ENCODE assay signal across 30 mouse cellular contexts in genomic region chr11:75448575-75448974, GRCm38 (mm10). TPM values are rescaled to one million over a fixed set of nuclear protein-coding genes. Genes with fewer than 3 reads are reported as not detected.
A peak's percentile ranks its signal among the peaks of the same experiment; 100 is the strongest.
DNase-seq lines count a peak whose midpoint lies in the region; ATAC-seq and TF ChIP-seq lines count a peak whose summit lies in the region.
"Had no signal": no experiment of that assay in that cellular context is flagged by ENCODE, and none has a peak within 500 bp of the region (broad histone marks: within the 10 kb centered on the region; RNA-seq: fewer than 3 reads in every experiment).

No protein-coding gene starts in this region.

- ATAC-seq in forebrain, embryonic 13.5 days = no peak
- ATAC-seq in G1E (ENCODE audit: extremely low read depth, insufficient number of reproducible peaks, low FRiP score, poor library complexity, severe bottlenecking) = no peak
- ATAC-seq in liver, embryonic 13.5 days (ENCODE audit: low read depth) = peak; percentile 13
- ATAC-seq: forebrain, embryonic 14.5 days; inflammation-experienced regulatory T-cells, adult 6 months; Patski had no signal

- TF ChIP-seq CTCF in G1E (IDR thresholded peaks at IDR 0.05; ENCODE audit: low read depth, low read length) = no peak

- peaks cover 38% of the 10 kb centered on the region for H3K36me3 ChIP-seq in forebrain, embryonic 10.5 days (replicated peaks)
- H3K36me3 ChIP-seq in forebrain, embryonic 13.5 days (ENCODE audit: poor library complexity, severe bottlenecking) = peaks cover 62% of the 10 kb centered on the region
- H3K36me3 ChIP-seq in G1E (replicated peaks) = peaks cover 93% of the 10 kb centered on the region
- H3K36me3 ChIP-seq in erythroblast, embryonic 14.5 days (ENCODE audit: control insufficient read depth) = peaks cover 96% of the 10 kb centered on the region
- peaks cover 81% of the 10 kb centered on the region for H3K36me3 ChIP-seq in liver, embryonic 13.5 days

- H3K4me1 ChIP-seq in forebrain, embryonic 10.5 days = peaks cover 14% of the 10 kb centered on the region
- H3K4me1 ChIP-seq in forebrain, embryonic 13.5 days = peaks cover 5% of the 10 kb centered on the region
- H3K4me1 ChIP-seq in G1E (ENCODE audit: insufficient read depth, low read depth, low read length) = peaks cover 60% of the 10 kb centered on the region
- H3K4me1 ChIP-seq in erythroblast, embryonic 14.5 days (ENCODE audit: control insufficient read depth) = peaks cover 97% of the 10 kb centered on the region
- peaks cover 87% of the 10 kb centered on the region for H3K4me1 ChIP-seq in liver, embryonic 13.5 days (replicated peaks)

- no peak overlapping the region for H3K4me3 ChIP-seq in forebrain, embryonic 10.5 days
- H3K4me3 ChIP-seq in forebrain, embryonic 13.5 days = no peak overlapping the region
- H3K4me3 ChIP-seq in G1E (ENCODE audit: low read depth, low read length) = peak overlapping the region; percentile 66; the same call in 1 of the 2 replicates
- H3K4me3 ChIP-seq in erythroblast, embryonic 14.5 days (replicated peaks) = peak overlapping the region; percentile 66
- H3K4me3 ChIP-seq in liver, embryonic 13.5 days (replicated peaks) = peak overlapping the region; percentile 60
- H3K4me3 ChIP-seq: embryonic facial prominence, embryonic 12.5 days; hindbrain, embryonic 15.5 days; midbrain, embryonic 12.5 days; stomach, embryonic 15.5 days had no signal

- H3K27ac ChIP-seq in forebrain, embryonic 10.5 days = 0 out of 2 replicates have a peak overlapping the region, but pooled peaks have one; percentile 16
- no peak overlapping the region for H3K27ac ChIP-seq in forebrain, embryonic 13.5 days
- peak overlapping the region; percentile 99 for H3K27ac ChIP-seq in liver, embryonic 13.5 days
- H3K27ac ChIP-seq: embryonic facial prominence, embryonic 12.5 days; hindbrain, embryonic 15.5 days; midbrain, embryonic 12.5 days; stomach, embryonic 15.5 days had no signal

- H3K27me3 ChIP-seq in forebrain, embryonic 10.5 days (ENCODE audit: poor library complexity, severe bottlenecking) = peaks cover 7% of the 10 kb centered on the region
- 0 out of 2 replicates have a peak, but pooled peaks cover under 1% of the 10 kb centered on the region for H3K27me3 ChIP-seq in forebrain, embryonic 13.5 days
- H3K27me3 ChIP-seq in G1E (ENCODE audit: insufficient read depth, low read length) = no peaks in the 10 kb centered on the region
- no peaks in the 10 kb centered on the region for H3K27me3 ChIP-seq in erythroblast, embryonic 14.5 days (ENCODE audit: control insufficient read depth)
- H3K27me3 ChIP-seq in liver, embryonic 13.5 days = no peaks in the 10 kb centered on the region
- H3K27me3 ChIP-seq: CH12.LX; embryonic facial prominence, embryonic 12.5 days; hindbrain, embryonic 15.5 days; megakaryocyte, embryonic 14.5 days; Patski; stomach, embryonic 15.5 days had no signal

- WGBS in forebrain, embryonic 10.5 days = 79% methylated on average over 3 of the region's 3 CpGs
- 83% methylated on average over 3 of the region's 3 CpGs for WGBS in forebrain, embryonic 13.5 days
- 35% methylated on average over 3 of the region's 3 CpGs for WGBS in liver, embryonic 13.5 days (ENCODE audit: insufficient replicate concordance)

- DNase-seq in forebrain, embryonic 10.5 days (ENCODE audit: extremely low spot score, low spot score) = no peak
- DNase-seq in G1E (ENCODE audit: low spot score) = no peak
- no peak for DNase-seq in liver, embryonic 13.5 days
- no peak for DNase-seq in cerebellum, postnatal 10 days
- DNase-seq in embryo, embryonic 10.5 days (ENCODE audit: low spot score) = no peak
- DNase-seq in neural tube, embryonic 10.5 days (ENCODE audit: extremely low spot score, low spot score) = no peak
- DNase-seq: adrenal gland, postnatal 10 days; cerebellum, adult 8-10 months; cerebellum, postnatal 36 days; embryo, embryonic 11 days; gastrocnemius, postnatal 25 days; heart, postnatal 4 days; kidney, adult 11 months; lung, postnatal 4 days; retina, postnatal 1 day; right cerebral cortex, postnatal 14 days had no signal

- H3K9me3 ChIP-seq in forebrain, embryonic 10.5 days = no peaks in the 10 kb centered on the region
- no peaks in the 10 kb centered on the region for H3K9me3 ChIP-seq in forebrain, embryonic 13.5 days (replicated peaks)
- H3K9me3 ChIP-seq in G1E (replicated peaks) = no peaks in the 10 kb centered on the region
- peaks cover 28% of the 10 kb centered on the region for H3K9me3 ChIP-seq in erythroblast, embryonic 14.5 days (ENCODE audit: control insufficient read depth, low read length)
- H3K9me3 ChIP-seq in liver, embryonic 13.5 days (replicated peaks) = no peaks in the 10 kb centered on the region
- H3K9me3 ChIP-seq: embryonic facial prominence, embryonic 12.5 days; hindbrain, embryonic 15.5 days; megakaryocyte, embryonic 14.5 days; midbrain, embryonic 12.5 days; stomach, embryonic 15.5 days had no signal

- H3K4me2 ChIP-seq in forebrain, embryonic 13.5 days = no peak overlapping the region
- H3K4me2 ChIP-seq in liver, embryonic 13.5 days = peak overlapping the region; percentile 100
- H3K4me2 ChIP-seq: embryonic facial prominence, embryonic 12.5 days; hindbrain, embryonic 15.5 days; midbrain, embryonic 12.5 days; stomach, embryonic 15.5 days had no signal

- H3K9ac ChIP-seq in forebrain, embryonic 13.5 days = no peak overlapping the region
- peak overlapping the region; percentile 83 for H3K9ac ChIP-seq in liver, embryonic 13.5 days
- H3K9ac ChIP-seq: embryonic facial prominence, embryonic 12.5 days; hindbrain, embryonic 15.5 days; midbrain, embryonic 12.5 days; stomach, embryonic 15.5 days had no signal

RNA-seq across cellular contexts. Expression of gene Wdr81, which starts 5.9 kb away (rescaled TPM):
- polyA plus RNA-seq in forebrain, embryonic 10.5 days (2016; fragmentation: Nextera tagmentation; extraction: Ambion mirVana) = 5.8 and 6.4 TPM in 2 replicates
- 5.0 and 5.6 TPM in 2 replicates for polyA plus RNA-seq in forebrain, embryonic 13.5 days (2015; fragmentation: Nextera tagmentation; extraction: Ambion mirVana)
- 6.3 and 12.3 TPM in 2 replicates for total RNA-seq in G1E (2014; fragmentation: Nextera tagmentation)
- total RNA-seq in G1E (2017) = 15.0 and 17.4 TPM in 2 replicates
- 18.7 and 20.5 TPM in 2 replicates for polyA plus RNA-seq in G1E (2012)
- 11.2 and 11.7 TPM in 2 replicates for polyA plus RNA-seq in erythroblast, embryonic 14.5 days (2012)
- 18.5 and 21.3 TPM in 2 replicates for polyA plus RNA-seq in liver, embryonic 13.5 days (2015; fragmentation: Nextera tagmentation; extraction: Ambion mirVana)

RNA-seq across cellular contexts. Expression of gene Serpinf2, which starts 9.2 kb away (rescaled TPM):
- 0.06 TPM in 1 of 2 replicates, not detected in the other for polyA plus RNA-seq in forebrain, embryonic 10.5 days (2016; fragmentation: Nextera tagmentation; extraction: Ambion mirVana)
- 0.42 TPM in 1 of 2 replicates, not detected in the other for polyA plus RNA-seq in forebrain, embryonic 13.5 days (2015; fragmentation: Nextera tagmentation; extraction: Ambion mirVana)
- not detected in 2 replicates for total RNA-seq in G1E (2014; fragmentation: Nextera tagmentation)
- total RNA-seq in G1E (2017) = 0.33 and 0.41 TPM in 2 replicates
- polyA plus RNA-seq in G1E (2012) = 0.03 TPM in 1 of 2 replicates, not detected in the other
- 0.36 and 0.42 TPM in 2 replicates for polyA plus RNA-seq in erythroblast, embryonic 14.5 days (2012)
- polyA plus RNA-seq in liver, embryonic 13.5 days (2015; fragmentation: Nextera tagmentation; extraction: Ambion mirVana) = 372 and 430 TPM in 2 replicates
- total RNA-seq: gastrocnemius, postnatal 25 days; heart, adult 8-10 months; left cerebral cortex, postnatal 14 days had no signal
- polyA plus RNA-seq: forebrain, embryonic 14.5 days; heart, postnatal 0 days; inflammation-experienced regulatory T-cells, adult 6 months; midbrain, embryonic 12.5 days had no signal

RNA-seq across cellular contexts. Expression of gene Tlcd2, which starts 12.9 kb away (rescaled TPM):
- polyA plus RNA-seq in forebrain, embryonic 10.5 days (2016; fragmentation: Nextera tagmentation; extraction: Ambion mirVana) = 8.5 and 9.7 TPM in 2 replicates
- 1.4 and 1.9 TPM in 2 replicates for polyA plus RNA-seq in forebrain, embryonic 13.5 days (2015; fragmentation: Nextera tagmentation; extraction: Ambion mirVana)
- 1.7 TPM in 1 of 2 replicates, not detected in the other for total RNA-seq in G1E (2014; fragmentation: Nextera tagmentation)
- 0.58 and 1.8 TPM in 2 replicates for total RNA-seq in G1E (2017)
- not detected in 2 replicates for polyA plus RNA-seq in G1E (2012)
- 0.15 and 0.41 TPM in 2 replicates for polyA plus RNA-seq in erythroblast, embryonic 14.5 days (2012)
- 18.7 and 18.8 TPM in 2 replicates for polyA plus RNA-seq in liver, embryonic 13.5 days (2015; fragmentation: Nextera tagmentation; extraction: Ambion mirVana)

RNA-seq across cellular contexts. Expression of gene Serpinf1, which starts 26.1 kb away (rescaled TPM):
- 105 and 108 TPM in 2 replicates for polyA plus RNA-seq in forebrain, embryonic 10.5 days (2016; fragmentation: Nextera tagmentation; extraction: Ambion mirVana)
- polyA plus RNA-seq in forebrain, embryonic 13.5 days (2015; fragmentation: Nextera tagmentation; extraction: Ambion mirVana) = 15.5 and 19.0 TPM in 2 replicates
- total RNA-seq in G1E (2014; fragmentation: Nextera tagmentation) (not detected in 2 replicates), G1E (2017) (0.38 TPM in 1 of 2 replicates, not detected in the other)
- not detected in 2 replicates for polyA plus RNA-seq in G1E (2012)
- polyA plus RNA-seq in erythroblast, embryonic 14.5 days (2012) = 0.18 and 0.25 TPM in 2 replicates
- 179 and 181 TPM in 2 replicates for polyA plus RNA-seq in liver, embryonic 13.5 days (2015; fragmentation: Nextera tagmentation; extraction: Ambion mirVana)

RNA-seq across cellular contexts. Expression of gene Prpf8, which starts 38.0 kb away (rescaled TPM):
- polyA plus RNA-seq in forebrain, embryonic 10.5 days (2016; fragmentation: Nextera tagmentation; extraction: Ambion mirVana) = 77.5 and 78.7 TPM in 2 replicates
- 56.3 and 63.2 TPM in 2 replicates for polyA plus RNA-seq in forebrain, embryonic 13.5 days (2015; fragmentation: Nextera tagmentation; extraction: Ambion mirVana)
- total RNA-seq in G1E (2014; fragmentation: Nextera tagmentation) (537 and 539 TPM in 2 replicates), G1E (2017) (147 and 150 TPM in 2 replicates)
- 55.3 and 90.1 TPM in 2 replicates for polyA plus RNA-seq in G1E (2012)
- polyA plus RNA-seq in erythroblast, embryonic 14.5 days (2012) = 2.2 and 4.5 TPM in 2 replicates
- 28.2 and 31.5 TPM in 2 replicates for polyA plus RNA-seq in liver, embryonic 13.5 days (2015; fragmentation: Nextera tagmentation; extraction: Ambion mirVana)

Comparison
In these comparisons a context has a peak if more than half of its experiments do, and no peak if none do; other contexts are left out.
1. H3K4me3 ChIP-seq: peak in G1E (single experiment), erythroblast, embryonic 14.5 days (single experiment) and liver, embryonic 13.5 days (single experiment); none in forebrain, embryonic 10.5 days (single experiment) and forebrain, embryonic 13.5 days (single experiment).
2. RNA of gene Serpinf2, which starts 9.2 kb away (polyA plus RNA-seq): 372 to 430 TPM in liver, embryonic 13.5 days; 0.36 to 0.42 TPM in erythroblast, embryonic 14.5 days, 0.06 TPM in forebrain, embryonic 10.5 days, 0.03 TPM in G1E and 0.42 TPM in forebrain, embryonic 13.5 days; every median in the first group is over 100 times any median in the second.